Mouse (Mus musculus): ENCODE measurements around the gene Lmna. TPM values are rescaled to one million over a fixed set of nuclear protein-coding genes. Genes with fewer than 3 reads are reported as not detected.

Gene Lmna
- total RNA-seq, 2 experiments from 2014 or later, result 178 to 181 TPM

GRCm38 (mm10) chr3:88538271-88539145 lies 28.8 kb upstream of the Lmna start:
- DNase-seq, result no peak

GRCm38 (mm10) chr3:88537146-88537545 lies 27.4 kb upstream of the Lmna start:
- no peak for DNase-seq

- peak; percentile 76 for DNase-seq
These were observed 26.6 kb upstream of the Lmna start for GRCm38 (mm10) chr3:88536103-88536930.

- DNase-seq, result no peak
These were observed 25.8 kb upstream of the Lmna start for GRCm38 (mm10) chr3:88535527-88535926.

GRCm38 (mm10) chr3:88535005-88535404 lies 25.2 kb upstream of the Lmna start:
- no peak for DNase-seq

GRCm38 (mm10) chr3:88533706-88534105 lies 23.9 kb upstream of the Lmna start:
- no peak for DNase-seq

GRCm38 (mm10) chr3:88532689-88533511 lies 23.1 kb upstream of the Lmna start:
- peak; percentile 55 for DNase-seq

GRCm38 (mm10) chr3:88532299-88532674 lies 22.5 kb upstream of the Lmna start, which contains the start of gene Mex3a:
TSS of gene Mex3a (plus strand) at chr3:88532395.
- no peak for DNase-seq

GRCm38 (mm10) chr3:88531348-88532298 lies 21.9 kb upstream of the Lmna start:
- DNase-seq, result peak; percentile 89

- DNase-seq, result peak; percentile 6
These were observed 20.5 kb upstream of the Lmna start for GRCm38 (mm10) chr3:88530082-88530864.

GRCm38 (mm10) chr3:88529204-88530000 lies 19.6 kb upstream of the Lmna start:
- peak; percentile 5 for DNase-seq

- no peak for DNase-seq
These were observed 18.9 kb upstream of the Lmna start for GRCm38 (mm10) chr3:88528646-88529045.

GRCm38 (mm10) chr3:88527565-88527964 lies 17.8 kb upstream of the Lmna start:
- peak; percentile 28 for DNase-seq

- peak; percentile 91 for DNase-seq
These were observed 16.7 kb upstream of the Lmna start for GRCm38 (mm10) chr3:88526157-88527131.

GRCm38 (mm10) chr3:88525021-88525420 lies 15.3 kb upstream of the Lmna start:
- DNase-seq, result no peak

- no peak for DNase-seq
These were observed 13.3 kb upstream of the Lmna start for GRCm38 (mm10) chr3:88523027-88523426.

GRCm38 (mm10) chr3:88521803-88522331 lies 12.1 kb upstream of the Lmna start:
- DNase-seq, result peak; percentile 83

- DNase-seq, result no peak
These were observed 11.4 kb upstream of the Lmna start for GRCm38 (mm10) chr3:88521156-88521555.

Data from heart, postnatal 4 days (tissue).